Mouse (Mus musculus): ENCODE measurements around the gene Mllt6.

Mllt6 gene

DNA sequence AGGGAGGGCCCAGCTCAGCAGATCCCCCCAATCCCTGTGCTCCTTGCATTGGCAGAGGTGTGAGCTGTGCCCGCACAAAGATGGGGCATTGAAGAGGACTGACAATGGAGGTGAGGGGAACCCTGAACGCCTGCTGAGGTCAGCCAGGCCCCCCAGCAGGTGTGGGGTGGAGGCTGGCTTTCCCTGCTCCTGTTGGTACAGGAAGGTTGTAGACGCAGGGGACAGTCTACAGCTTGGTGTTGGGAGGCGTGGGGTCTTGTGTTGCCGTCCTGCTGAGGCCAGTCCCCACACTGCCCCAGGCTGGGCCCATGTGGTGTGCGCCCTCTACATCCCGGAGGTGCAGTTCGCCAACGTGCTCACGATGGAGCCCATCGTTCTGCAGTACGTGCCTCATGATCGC lies 2.2 kb downstream of the Mllt6 start:
- in situ Hi-C loops (cut with MboI, MseI): no loop called here

DNA sequence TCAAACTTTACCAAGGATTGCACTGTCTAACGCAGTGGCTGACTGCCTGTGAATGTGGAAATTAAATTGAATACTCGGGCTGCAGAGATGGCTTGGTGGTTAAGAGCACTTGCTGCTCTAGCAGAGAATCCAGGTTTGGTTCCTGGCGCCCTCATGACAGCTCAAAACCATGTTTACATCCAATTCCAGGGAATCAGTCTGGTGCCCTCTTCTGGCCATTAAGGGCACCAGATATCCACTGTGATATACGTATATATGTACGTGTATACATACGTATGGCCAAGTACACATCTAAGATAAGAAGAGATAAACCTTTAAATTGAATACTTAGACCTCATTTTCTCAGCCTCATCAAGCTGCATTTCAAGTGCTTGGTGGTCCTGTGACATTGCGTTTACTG lies 3.0 kb downstream of the Mllt6 start:
- in situ Hi-C loops (cut with MboI, MseI): no loop called here

DNA sequence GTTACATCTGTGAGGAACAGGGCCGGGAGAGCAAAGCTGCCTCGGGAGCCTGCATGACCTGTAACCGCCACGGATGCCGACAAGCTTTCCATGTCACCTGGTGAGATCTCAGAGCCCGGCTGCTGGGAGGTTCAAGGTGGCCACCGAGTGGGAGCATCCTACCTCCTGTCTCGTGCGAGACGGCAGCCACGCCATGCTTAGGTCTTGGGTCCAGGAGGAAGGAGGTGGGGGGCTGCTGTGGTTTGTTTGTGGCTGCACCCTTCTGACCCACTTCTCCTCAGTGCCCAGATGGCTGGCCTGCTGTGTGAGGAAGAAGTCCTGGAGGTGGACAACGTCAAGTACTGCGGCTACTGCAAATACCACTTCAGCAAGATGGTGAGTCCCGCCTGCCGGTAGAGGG lies 3.6 kb downstream of the Mllt6 start:
- in situ Hi-C loops (cut with MboI, MseI): no loop called here

DNA sequence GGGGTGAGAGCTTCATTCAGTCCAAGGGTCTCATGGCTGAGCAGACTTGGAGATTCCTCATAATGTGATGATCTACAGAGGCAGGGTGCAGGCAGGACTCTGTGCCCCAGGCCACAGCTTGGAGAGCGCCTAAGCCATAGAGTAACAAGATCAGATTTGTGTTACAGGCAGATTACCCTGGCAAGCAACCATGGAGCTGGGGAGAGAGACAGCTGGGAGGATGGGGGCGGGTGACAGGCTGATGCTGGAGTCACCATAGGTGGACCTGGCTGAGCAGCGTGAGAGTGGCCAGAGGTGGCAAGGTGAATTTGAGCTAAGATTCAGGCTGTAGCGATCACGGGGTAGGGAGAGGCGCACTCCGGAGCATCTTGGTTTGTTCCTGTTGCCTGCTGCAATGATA lies 4.9 kb downstream of the Mllt6 start:
- in situ Hi-C loops (cut with MboI, MseI): no loop called here

DNA sequence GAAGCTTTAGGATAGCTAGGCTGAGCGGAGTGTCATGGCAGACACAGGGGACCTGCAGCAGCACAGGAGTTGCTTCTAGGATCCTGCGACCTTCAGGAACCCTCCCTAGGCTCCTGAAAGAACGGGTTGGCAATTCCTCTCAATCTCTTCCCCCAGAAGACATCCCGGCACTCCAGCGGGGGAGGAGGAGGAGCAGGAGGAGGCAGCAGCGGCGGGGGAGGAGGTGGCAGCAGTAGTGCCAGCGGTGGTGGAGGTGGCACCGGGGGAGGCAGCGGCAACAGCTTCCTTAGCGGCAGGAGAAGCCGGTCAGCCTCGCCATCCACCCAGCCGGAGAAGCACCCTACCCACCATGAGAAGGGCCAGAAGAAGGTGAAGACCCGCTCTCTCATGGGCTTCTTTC lies 6.1 kb downstream of the Mllt6 start:
- in situ Hi-C loops (cut with MboI, MseI): no loop called here

DNA sequence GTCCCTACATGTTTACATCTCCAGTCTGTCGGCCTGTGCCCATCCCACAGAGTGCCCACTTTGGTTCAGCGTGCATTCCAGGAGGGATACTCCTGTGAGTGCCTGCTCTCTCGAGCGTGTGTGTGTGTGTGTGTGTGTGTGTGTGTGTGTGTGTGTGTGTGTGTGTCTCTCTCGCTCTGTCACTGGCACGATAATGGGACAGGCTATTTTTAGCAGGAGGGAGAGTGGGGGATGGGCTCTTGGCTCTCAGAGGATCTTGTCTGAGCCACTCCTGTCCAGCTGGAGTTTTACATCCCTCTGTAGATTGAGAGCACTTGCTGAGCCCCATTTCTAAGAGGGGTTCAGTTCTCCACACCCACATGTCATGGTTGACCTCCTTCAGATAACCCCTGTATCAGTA lies 6.6 kb downstream of the Mllt6 start:
- in situ Hi-C loops (cut with MboI, MseI): no loop called here

DNA sequence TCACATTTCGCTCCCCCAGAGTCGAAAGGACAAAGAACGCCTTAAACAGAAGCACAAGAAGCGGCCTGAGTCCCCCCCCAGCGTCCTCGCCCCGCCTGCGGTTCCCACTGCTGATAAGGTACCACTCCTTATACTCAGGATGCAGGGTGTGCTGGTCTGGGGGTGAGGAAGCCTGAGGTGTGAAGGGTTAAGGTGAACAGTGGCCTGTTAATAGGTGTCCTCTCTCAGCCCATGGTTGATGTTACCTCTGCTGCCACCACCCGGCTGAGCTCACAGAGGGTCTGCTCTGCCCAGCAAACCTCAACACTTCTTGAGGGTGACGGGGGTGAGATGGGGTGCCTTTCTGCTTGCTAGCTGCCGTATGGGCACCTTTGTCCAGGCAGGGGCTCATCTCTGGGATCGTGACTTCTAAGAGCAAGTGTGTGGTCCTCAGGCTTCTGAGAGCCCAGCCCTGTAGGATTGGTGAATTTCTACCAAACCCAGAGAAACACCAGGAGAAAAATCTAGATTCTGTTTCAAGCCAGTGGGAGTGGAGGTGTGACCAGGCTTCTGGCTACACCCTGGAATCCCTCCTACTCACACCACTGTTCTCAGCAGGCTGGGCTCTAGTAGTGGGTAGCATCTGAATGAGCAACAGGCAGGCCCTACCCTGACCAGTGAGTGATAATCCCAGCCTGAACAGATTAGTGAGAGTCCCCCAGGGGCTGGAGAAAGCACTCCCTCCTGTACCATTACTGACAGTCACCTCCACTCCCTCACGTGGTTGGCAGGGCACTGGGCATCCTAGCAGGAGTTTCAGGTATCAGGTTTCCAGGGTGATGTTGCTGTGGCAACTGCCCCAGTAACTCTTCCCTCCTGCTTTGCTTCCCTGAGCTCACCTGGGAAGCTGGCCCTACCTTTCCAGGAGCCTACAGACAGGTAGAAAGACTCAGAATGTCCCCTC lies 7.3 kb downstream of the Mllt6 start:
- in situ Hi-C loops (cut with MboI, MseI): no loop called here

DNA sequence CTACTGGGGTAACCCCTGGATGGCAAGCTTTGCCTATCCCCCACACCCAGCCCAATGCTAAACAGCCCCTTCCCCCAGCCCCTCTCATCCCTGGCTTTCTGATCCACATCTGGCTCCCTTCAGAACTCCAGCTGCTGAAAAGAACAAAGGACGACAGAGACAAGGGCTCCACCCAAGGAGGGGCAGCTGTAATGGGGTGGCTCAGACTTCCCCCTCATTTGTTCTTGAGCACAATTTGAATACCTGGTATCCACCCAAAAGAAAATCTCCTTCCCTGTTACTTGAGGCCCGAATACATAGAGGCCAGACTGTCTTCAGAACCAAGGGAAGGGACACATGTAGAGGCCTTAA lies 7.9 kb downstream of the Mllt6 start:
- in situ Hi-C loops (cut with MboI, MseI): no loop called here

DNA sequence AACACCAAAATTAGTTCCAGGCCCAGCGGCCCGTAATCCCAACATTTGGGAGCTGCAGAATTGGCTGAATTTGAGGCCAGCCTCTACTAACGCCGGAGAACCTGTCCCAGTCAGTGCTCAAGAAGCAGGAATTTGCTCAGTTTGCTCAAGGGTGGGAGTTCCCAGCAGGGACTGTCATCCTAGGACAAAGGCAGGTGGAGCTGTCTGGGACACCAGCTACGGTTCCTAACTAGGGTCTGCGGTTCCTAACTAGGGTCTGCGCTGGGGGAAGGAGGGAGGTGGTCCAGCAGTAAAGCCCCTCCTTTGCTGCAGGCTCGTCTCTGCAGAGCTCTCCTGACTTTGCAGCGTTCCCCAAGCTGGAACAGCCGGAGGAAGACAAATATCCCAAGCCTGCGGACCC lies 9.9 kb downstream of the Mllt6 start:
- in situ Hi-C loops (cut with MboI, MseI): no loop called here

DNA sequence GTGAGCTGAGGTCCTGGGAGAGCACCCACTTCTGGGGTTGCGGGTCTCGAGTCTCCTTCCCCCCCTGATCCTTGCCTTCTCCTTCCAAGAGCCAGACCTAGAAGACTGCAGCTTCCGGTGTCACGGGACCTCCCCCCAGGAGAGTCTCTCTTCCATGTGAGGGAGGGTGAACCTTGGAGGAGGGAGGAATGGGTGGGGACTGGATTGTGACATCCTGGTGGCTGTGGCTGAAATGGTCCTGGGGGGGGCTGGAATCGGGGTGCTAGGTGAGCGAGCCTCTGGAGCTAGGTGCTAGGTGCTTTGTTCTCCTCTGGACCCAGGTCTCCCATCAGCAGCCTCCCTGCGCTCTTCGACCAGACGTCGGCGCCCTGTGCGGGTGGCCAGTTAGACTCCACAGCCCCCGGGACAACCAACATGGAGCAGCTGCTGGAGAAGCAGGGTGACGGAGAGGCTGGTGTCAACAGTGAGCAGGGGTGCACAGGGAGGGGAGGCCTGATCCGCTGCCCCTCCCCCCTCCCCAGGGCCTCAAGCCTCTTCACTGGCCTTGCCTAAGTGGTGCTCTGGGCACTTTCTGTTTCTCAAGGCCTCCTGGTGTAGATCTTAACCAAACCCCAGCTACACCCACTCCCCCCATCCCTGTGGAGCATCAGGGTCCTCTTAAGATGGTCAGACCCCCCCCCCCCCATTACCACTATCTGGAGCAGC lies 13.0 kb downstream of the Mllt6 start:
- in situ Hi-C loops (cut with MboI, MseI): no loop called here

DNA sequence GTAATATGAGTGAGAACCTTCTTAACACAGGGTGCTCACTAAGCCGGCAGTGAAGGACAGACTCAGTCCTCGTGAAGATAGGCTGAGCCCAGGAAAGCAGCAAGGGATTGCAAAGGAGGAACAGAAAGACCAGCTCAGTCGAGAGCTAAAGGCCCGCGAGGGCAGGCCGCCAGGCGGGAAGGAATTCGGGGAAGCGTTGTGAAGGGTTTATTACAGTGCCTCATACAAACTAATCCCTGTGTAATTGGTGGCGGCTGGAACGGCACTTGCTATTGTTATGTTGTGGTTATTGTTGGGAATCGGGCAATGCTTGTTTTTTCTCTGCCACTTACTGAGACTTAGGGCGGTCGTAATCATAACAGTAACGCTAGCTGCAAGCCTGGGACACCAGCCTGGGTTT lies 14.2 kb downstream of the Mllt6 start:
- in situ Hi-C loops (cut with MboI, MseI): no loop called here

DNA sequence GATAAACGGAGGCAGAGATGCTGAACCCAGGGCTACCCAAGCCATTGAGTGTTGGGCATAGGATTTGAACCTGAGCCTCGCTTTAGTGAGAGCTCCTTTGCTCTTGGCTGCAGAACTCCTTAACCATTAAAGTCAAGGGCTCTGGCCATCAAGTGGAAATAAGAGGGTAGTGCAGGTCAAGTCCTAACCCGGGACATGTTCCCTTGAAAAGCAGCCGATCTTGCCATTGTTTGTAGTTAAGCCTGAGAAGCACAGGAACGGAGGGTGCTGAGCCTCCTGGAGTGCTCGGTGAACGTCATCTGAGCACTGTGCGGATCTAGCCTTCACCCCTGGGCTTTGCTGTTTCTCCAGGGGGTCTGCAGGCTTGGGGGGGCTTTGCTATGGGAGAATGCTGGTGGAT lies 14.6 kb downstream of the Mllt6 start:
- in situ Hi-C loops (cut with MboI, MseI): no loop called here

DNA sequence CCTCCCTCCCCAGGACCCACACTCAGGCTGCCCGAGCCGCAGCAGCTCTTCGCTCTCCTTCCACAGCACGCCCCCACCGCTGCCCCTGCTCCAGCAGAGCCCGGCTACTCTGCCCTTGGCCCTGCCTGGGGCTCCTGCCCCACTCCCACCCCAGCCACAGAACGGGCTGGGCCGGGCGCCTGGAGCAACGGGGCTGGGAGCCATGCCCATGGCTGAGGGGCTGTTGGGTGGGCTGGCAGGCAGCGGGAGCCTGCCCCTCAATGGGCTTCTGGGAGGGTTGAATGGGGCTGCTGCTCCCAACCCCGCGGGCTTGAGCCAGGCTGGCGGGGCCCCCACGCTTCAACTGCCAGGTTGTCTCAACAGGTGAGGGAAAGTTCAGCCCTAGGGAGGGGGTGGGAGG lies 15.1 kb downstream of the Mllt6 start:
- in situ Hi-C loops (cut with MboI, MseI): no loop called here

DNA sequence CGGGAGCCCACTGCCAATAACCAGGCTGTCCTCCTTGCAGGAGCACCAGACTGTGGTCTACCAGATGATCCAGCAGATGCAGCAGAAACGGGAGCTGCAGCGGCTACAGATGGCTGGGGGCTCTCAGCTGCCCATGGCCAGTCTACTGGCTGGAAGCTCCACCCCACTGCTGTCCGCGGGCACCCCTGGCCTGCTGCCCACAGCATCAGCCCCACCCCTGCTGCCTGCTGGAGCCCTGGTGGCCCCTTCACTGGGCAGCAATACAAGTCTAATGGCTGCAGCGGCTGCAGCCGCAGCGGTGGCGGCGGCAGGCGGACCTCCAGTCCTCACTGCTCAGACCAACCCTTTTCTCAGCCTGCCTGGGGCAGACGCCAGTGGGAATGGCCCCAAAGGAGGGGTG lies 17.2 kb downstream of the Mllt6 start:
- in situ Hi-C loops (cut with MboI, MseI): no loop called here

DNA sequence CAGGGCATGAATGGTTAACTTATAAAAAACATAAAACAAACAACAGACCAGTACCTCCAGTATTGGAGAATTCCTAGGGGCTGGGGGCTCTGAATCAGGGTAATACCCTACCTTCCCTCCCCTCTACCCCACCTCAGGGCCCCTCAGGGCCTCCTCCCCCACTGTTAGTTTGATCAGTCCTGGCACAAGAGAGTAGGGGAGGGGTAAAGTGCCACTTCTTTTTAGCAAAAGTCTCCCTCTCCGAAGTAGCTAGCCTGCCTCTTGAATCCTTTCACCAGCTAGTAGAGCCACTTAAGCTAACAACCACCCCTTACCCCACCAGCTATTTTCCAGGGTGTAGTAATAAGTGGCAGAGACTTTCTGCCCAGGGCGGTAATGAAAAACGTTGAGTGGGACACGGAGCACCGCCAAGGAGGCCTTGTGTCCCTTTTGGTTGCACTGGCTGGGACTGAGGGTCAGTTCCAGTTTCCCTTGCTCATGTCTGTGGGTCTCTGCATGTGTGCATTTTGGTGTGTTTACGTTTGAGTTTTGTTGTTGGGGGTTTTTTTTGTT lies 19.4 kb downstream of the Mllt6 start:
- in situ Hi-C loops (cut with MboI, MseI): no loop called here

DNA sequence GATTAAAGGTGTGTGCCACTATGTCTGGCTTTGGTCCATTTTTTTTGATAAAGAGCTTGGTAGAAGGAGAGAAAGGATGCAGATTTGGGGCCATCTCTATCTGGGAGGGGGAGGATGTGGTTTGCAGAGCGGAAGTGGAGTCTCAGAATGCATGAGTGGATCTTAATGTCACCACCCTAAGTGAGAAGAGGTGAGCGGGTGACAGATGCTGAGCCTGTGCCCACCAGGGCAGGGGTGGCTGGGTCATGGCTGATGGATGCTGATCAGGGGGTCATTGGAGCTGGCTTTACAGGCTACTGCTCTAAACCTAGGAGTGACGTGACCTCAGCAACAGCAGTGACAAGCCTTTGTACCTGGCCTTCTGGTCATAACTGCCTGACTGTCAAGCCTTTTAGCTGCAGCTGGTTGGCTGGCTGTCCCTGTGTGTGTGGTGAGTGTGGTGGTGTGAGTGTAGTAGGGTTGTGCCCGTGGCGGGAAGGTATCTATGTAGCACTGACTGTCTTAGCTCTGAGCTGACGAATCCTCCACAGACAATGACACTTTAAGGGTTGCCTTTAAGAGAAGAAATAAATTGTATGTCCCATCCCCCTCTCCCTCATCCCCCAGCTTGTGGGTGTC lies 21.0 kb downstream of the Mllt6 start:
- in situ Hi-C loops (cut with MboI, MseI): no loop called here

DNA sequence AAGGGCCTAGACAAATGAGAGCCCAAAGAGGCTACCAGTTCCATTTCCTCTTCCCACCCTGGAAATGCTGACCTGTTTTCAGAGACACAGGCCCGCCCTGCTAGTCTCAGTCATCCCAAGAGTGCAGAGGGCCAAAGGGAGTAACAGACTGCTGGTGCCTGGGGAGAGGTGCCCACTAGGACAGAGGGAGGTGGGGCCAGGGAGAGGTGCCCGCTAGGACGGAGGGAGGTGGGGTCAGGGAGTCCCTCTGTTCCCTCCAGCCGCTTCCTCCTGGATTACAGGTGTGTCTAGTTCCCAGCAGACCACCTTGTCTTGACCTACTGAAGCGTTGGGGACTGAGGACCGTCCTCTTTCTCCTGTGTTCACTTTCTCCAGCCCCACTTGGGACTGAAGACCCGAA lies 21.6 kb downstream of the Mllt6 start:
- in situ Hi-C loops (cut with MboI, MseI): no loop called here

DNA sequence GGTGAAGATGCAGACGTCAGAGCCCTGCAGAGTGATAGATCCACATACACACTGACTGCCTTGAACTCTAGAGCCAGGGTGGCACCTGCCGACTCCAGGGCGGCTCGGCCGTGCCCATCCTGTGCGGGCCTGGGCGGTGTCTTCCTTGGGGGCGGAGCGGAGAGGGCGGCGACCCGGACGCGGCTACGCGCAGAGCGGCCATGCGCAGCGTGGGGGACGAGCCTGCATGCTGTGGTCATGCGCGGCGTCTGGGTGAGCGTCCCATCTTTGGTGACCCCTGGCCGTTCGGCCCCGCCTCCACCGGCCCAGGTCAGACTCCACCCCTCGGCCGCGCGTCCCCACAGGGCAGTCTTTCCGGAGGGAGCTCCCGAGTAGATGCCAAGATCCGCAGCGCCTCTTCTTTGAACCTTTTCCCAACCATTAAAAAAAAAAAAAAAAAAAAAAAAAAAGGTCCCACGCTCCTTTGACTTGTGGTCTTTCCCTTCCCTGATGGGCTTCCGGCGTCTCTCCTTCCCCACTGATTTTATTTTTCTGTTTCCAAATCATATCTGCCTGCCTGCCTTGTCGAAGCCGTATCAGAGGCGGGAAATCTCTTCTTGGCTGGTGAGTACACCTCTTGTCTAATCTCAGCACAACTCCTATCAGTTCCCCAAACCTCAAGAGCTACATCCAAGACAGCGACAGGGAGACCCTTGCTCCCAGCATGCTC lies 22.6 kb downstream of the Mllt6 start, which contains the start of gene Cisd3:
Cisd3 (plus strand) TSS at position 214 of the 709 bp plus-strand sequence.
- in situ Hi-C loops (cut with MboI, MseI): no loop called here

DNA sequence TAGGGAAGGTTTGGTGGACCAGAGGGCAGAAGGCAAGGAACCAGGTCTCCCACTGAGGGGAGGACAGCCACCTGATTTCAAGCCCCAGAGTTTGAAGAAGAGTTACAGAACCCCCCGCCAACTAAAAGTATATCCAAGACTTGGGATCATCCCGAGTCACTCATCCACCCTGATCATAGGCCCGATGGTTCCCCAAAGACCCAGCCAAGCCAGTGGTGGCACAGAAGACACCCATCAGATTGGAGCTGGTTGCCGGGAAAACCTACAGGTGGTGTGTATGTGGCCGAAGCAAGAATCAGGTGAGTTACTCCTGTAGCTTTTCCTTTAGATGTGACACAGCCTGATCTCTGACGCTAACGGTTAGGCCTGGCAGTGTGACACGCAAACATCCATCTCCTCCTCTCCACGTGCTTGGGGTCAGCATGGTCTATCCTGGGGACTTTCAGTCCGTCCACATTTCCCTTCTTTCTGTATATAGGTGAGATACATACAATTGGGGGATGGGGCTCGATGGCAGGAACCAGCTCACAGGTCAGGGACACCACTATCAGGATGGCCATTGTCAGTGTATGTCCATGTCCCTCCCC lies 23.2 kb downstream of the Mllt6 start:
- in situ Hi-C loops (cut with MboI, MseI): no loop called here

DNA sequence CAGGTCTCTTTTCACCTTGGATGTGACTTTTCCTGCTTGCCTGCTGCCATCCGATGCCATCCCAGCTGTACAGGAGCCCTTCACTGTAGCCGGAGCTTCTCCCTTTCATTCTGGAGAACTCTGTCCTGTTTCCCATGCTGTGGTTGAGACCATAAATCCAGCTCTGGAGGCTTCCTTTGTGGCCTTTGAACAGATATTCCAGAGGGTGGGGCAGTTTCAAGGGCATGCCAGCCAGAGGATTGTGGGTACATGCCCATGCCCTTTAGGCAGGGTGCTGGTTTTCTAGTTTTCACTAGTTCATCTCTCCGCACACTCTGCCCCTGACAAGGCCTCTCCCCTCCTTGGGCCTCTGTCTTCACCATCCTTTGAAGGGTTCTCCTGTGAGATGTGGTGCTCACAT lies 23.8 kb downstream of the Mllt6 start:
- in situ Hi-C loops (cut with MboI, MseI): no loop called here

DNA sequence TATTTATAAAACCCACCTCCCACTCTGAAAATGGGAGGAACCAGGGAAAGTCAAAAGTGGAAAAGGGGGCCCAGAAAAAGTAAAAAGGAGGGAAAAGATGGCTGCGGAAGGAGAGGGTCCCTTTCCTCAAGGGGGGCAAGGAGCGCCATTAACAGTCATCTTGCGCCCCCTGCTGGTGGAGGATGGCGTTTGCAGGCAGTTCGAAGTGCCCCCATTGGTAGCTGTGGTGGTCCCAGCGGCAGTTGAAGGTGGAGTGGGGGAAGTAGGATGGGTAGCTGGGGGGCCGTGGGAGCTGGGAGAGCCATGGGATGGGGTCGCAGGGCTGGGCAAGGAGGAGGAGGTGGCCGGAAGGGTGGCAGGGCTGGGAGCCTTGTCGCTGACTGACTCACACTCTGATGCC lies 26.6 kb downstream of the Mllt6 start:
- in situ Hi-C loops (cut with MboI, MseI): loop anchor here (5.0 kb wide), 2 partner anchors 38 to 48 kb away; no protein-coding TSS in a partner anchor
